Mouse (Mus musculus): Measurements from ENCODE around the gene Ppp2r3d. TPM values are rescaled to one million over a fixed set of nuclear protein-coding genes. Genes with fewer than 3 reads are reported as not detected.
A peak's percentile ranks its signal among the peaks of the same experiment; 100 is the strongest.

Gene Ppp2r3d
- polyA plus RNA-seq, 1 experiment = 78.5 TPM

GRCm38 (mm10) chr9:124422900-124423551 is 53.7 kb downstream of the Ppp2r3d start:
- Histone ChIP-seq H3K4me3 (ENCODE audit: insufficient read depth, poor library complexity, severe bottlenecking) (peak overlapping the region; percentile 49), H3K79me3 (ENCODE audit: low read depth) (no peaks in the 10 kb centered on the region), H3K27me3 (ENCODE audit: control insufficient read depth, insufficient read depth, insufficient read length) (no peaks in the 10 kb centered on the region), H3K36me3 (ENCODE audit: control insufficient read depth, insufficient read depth) (no peaks in the 10 kb centered on the region), H3ac (ENCODE audit: control insufficient read depth, insufficient read length, low read depth) (peak overlapping the region; percentile 73), H3K79me2 (ENCODE audit: control insufficient read depth, insufficient read depth) (no peaks in the 10 kb centered on the region)
- TF ChIP-seq USF1 (IDR thresholded peaks at IDR 0.05; ENCODE audit: low read depth) (no peak), CTCF (IDR thresholded peaks at IDR 0.05; ENCODE audit: control insufficient read depth, insufficient read depth, insufficient read length) (no peak), FOSL1 (IDR thresholded peaks at IDR 0.05; ENCODE audit: insufficient read depth, low read length, poor library complexity, severe bottlenecking) (no peak), MAX (IDR thresholded peaks at IDR 0.05) (no peak), CEBPB (IDR thresholded peaks at IDR 0.05; ENCODE audit: low read depth) (no peak), MYOG (IDR thresholded peaks at IDR 0.05; ENCODE audit: control insufficient read depth, extremely low read depth, insufficient read length) (no peak), MYOD1 (IDR thresholded peaks at IDR 0.05; ENCODE audit: control insufficient read depth, insufficient read length, low read depth) (no peak)

- Histone ChIP-seq H3K36me3 (ENCODE audit: control insufficient read depth, insufficient read depth) (no peaks in the 10 kb centered on the region), H3K79me3 (ENCODE audit: low read depth) (no peaks in the 10 kb centered on the region), H3K4me3 (ENCODE audit: insufficient read depth, poor library complexity, severe bottlenecking) (peak overlapping the region; percentile 18), H3K79me2 (ENCODE audit: control insufficient read depth, insufficient read depth) (no peaks in the 10 kb centered on the region), H3K27me3 (ENCODE audit: control insufficient read depth, insufficient read depth, insufficient read length) (no peaks in the 10 kb centered on the region), H3ac (ENCODE audit: control insufficient read depth, insufficient read length, low read depth) (no peak overlapping the region)
- TF ChIP-seq CTCF (IDR thresholded peaks at IDR 0.05; ENCODE audit: control insufficient read depth, insufficient read depth, insufficient read length) (no peak), MYOD1 (IDR thresholded peaks at IDR 0.05; ENCODE audit: control insufficient read depth, insufficient read length, low read depth) (no peak), MYOG (IDR thresholded peaks at IDR 0.05; ENCODE audit: control insufficient read depth, extremely low read depth, insufficient read length) (no peak), USF1 (IDR thresholded peaks at IDR 0.05; ENCODE audit: low read depth) (no peak), FOSL1 (IDR thresholded peaks at IDR 0.05; ENCODE audit: insufficient read depth, low read length, poor library complexity, severe bottlenecking) (no peak), MAX (IDR thresholded peaks at IDR 0.05) (no peak), CEBPB (IDR thresholded peaks at IDR 0.05; ENCODE audit: low read depth) (no peak)
These were observed 54.3 kb downstream of the Ppp2r3d start for GRCm38 (mm10) chr9:124422427-124422826.

- TF ChIP-seq FOSL1 (IDR thresholded peaks at IDR 0.05; ENCODE audit: insufficient read depth, low read length, poor library complexity, severe bottlenecking) (no peak), CEBPB (IDR thresholded peaks at IDR 0.05; ENCODE audit: low read depth) (no peak), USF1 (IDR thresholded peaks at IDR 0.05; ENCODE audit: low read depth) (no peak), MYOG (IDR thresholded peaks at IDR 0.05; ENCODE audit: control insufficient read depth, extremely low read depth, insufficient read length) (no peak), CTCF (IDR thresholded peaks at IDR 0.05; ENCODE audit: control insufficient read depth, insufficient read depth, insufficient read length) (no peak), MYOD1 (IDR thresholded peaks at IDR 0.05; ENCODE audit: control insufficient read depth, insufficient read length, low read depth) (no peak), MAX (IDR thresholded peaks at IDR 0.05) (no peak)
- no peak overlapping the region for H3ac ChIP-seq (ENCODE audit: control insufficient read depth, insufficient read length, low read depth)
These were observed 63.8 kb downstream of the Ppp2r3d start for GRCm38 (mm10) chr9:124412921-124413320.

GRCm38 (mm10) chr9:124411553-124411952 is 65.1 kb downstream of the Ppp2r3d start:
- no peaks in the 10 kb centered on the region for H3K36me3 ChIP-seq (ENCODE audit: control insufficient read depth, insufficient read depth)
- no peak overlapping the region for H3K4me3 ChIP-seq (ENCODE audit: insufficient read depth, poor library complexity, severe bottlenecking)
- H3ac ChIP-seq (ENCODE audit: control insufficient read depth, insufficient read length, low read depth) = no peak overlapping the region
- no peaks in the 10 kb centered on the region for H3K27me3 ChIP-seq (ENCODE audit: control insufficient read depth, insufficient read depth, insufficient read length)
- no peaks in the 10 kb centered on the region for H3K79me2 ChIP-seq (ENCODE audit: control insufficient read depth, insufficient read depth)
- no peaks in the 10 kb centered on the region for H3K79me3 ChIP-seq (ENCODE audit: low read depth)
- TF ChIP-seq MYOD1 (IDR thresholded peaks at IDR 0.05; ENCODE audit: control insufficient read depth, insufficient read length, low read depth) = no peak
- no peak for TF ChIP-seq FOSL1 (IDR thresholded peaks at IDR 0.05; ENCODE audit: insufficient read depth, low read length, poor library complexity, severe bottlenecking)
- TF ChIP-seq CEBPB (IDR thresholded peaks at IDR 0.05; ENCODE audit: low read depth) = no peak
- TF ChIP-seq CTCF (IDR thresholded peaks at IDR 0.05; ENCODE audit: control insufficient read depth, insufficient read depth, insufficient read length) = no peak
- TF ChIP-seq MYOG (IDR thresholded peaks at IDR 0.05; ENCODE audit: control insufficient read depth, extremely low read depth, insufficient read length) = no peak
- TF ChIP-seq USF1 (IDR thresholded peaks at IDR 0.05; ENCODE audit: low read depth) = no peak
- TF ChIP-seq MAX (IDR thresholded peaks at IDR 0.05) = no peak

More at GRCm38 (mm10) chr9:124412921-124413320, 63.8 kb downstream of the Ppp2r3d start:
- Histone ChIP-seq H3K36me3 (ENCODE audit: control insufficient read depth, insufficient read depth) (no peaks in the 10 kb centered on the region), H3K79me2 (ENCODE audit: control insufficient read depth, insufficient read depth) (no peaks in the 10 kb centered on the region), H3K27me3 (ENCODE audit: control insufficient read depth, insufficient read depth, insufficient read length) (no peaks in the 10 kb centered on the region), H3K79me3 (ENCODE audit: low read depth) (no peaks in the 10 kb centered on the region), H3K4me3 (ENCODE audit: insufficient read depth, poor library complexity, severe bottlenecking) (no peak overlapping the region)

GRCm38 (mm10) chr9:124408564-124408963 is 68.1 kb downstream of the Ppp2r3d start:
- TF ChIP-seq FOSL1 (IDR thresholded peaks at IDR 0.05; ENCODE audit: insufficient read depth, low read length, poor library complexity, severe bottlenecking) (no peak), CEBPB (IDR thresholded peaks at IDR 0.05; ENCODE audit: low read depth) (no peak), USF1 (IDR thresholded peaks at IDR 0.05; ENCODE audit: low read depth) (no peak), CTCF (IDR thresholded peaks at IDR 0.05; ENCODE audit: control insufficient read depth, insufficient read depth, insufficient read length) (no peak), MYOD1 (IDR thresholded peaks at IDR 0.05; ENCODE audit: control insufficient read depth, insufficient read length, low read depth) (no peak), MYOG (IDR thresholded peaks at IDR 0.05; ENCODE audit: control insufficient read depth, extremely low read depth, insufficient read length) (no peak), MAX (IDR thresholded peaks at IDR 0.05) (no peak)
- no peaks in the 10 kb centered on the region for H3K79me2 ChIP-seq (ENCODE audit: control insufficient read depth, insufficient read depth)
- no peaks in the 10 kb centered on the region for H3K79me3 ChIP-seq (ENCODE audit: low read depth)
- no peak overlapping the region for H3K4me3 ChIP-seq (ENCODE audit: insufficient read depth, poor library complexity, severe bottlenecking)
- no peaks in the 10 kb centered on the region for H3K36me3 ChIP-seq (ENCODE audit: control insufficient read depth, insufficient read depth)
- no peak overlapping the region for H3ac ChIP-seq (ENCODE audit: control insufficient read depth, insufficient read length, low read depth)
- no peaks in the 10 kb centered on the region for H3K27me3 ChIP-seq (ENCODE audit: control insufficient read depth, insufficient read depth, insufficient read length)

Other genes starting within 250 kb of the Ppp2r3d start
- 0.50 TPM for gene 2010315B03Rik, start 164.2 kb downstream of the Ppp2r3d start, polyA plus RNA-seq (2012; fragmentation: generic; extraction: Trizol)
- gene Gm21836, start 16.9 kb upstream of the Ppp2r3d start, polyA plus RNA-seq (2012; fragmentation: generic; extraction: Trizol) = not detected

All from C2C12 (cell line).